Mouse (Mus musculus) forebrain, embryonic 15.5 days (tissue): Measurements from ENCODE around the gene Galnt16. TPM values are rescaled to one million over a fixed set of nuclear protein-coding genes. Genes with fewer than 3 reads are reported as not detected.

Experiments
- ATAC-seq: fragments of 200-750 bp; cut with Nextera tagmentation; replicated peaks from 2 replicates; pipeline ENCODE4 v1.8.0; 2017; ENCODE audit warnings: mild to moderate bottlenecking, moderate TSS enrichment, moderate library complexity
- H3K27ac ChIP-seq: fragments of 300-500 bp; sonication (generic); replicated peaks from 2 replicates; pipeline ENCODE4 v1.5.1; 2015; ENCODE audit warnings: mild to moderate bottlenecking, inconsistent platforms
- H3K27me3 ChIP-seq: fragments of 300-500 bp; sonication (generic); 2 replicates; pipeline ENCODE4 v1.6.1; 2015; ENCODE audit warnings: inconsistent platforms
- H3K36me3 ChIP-seq: fragments of 300-500 bp; sonication (generic); 2 replicates; pipeline ENCODE4 v1.6.1; 2015; ENCODE audit warnings: mild to moderate bottlenecking, inconsistent platforms
- H3K4me1 ChIP-seq: fragments of 300-500 bp; sonication (generic); 2 replicates; pipeline ENCODE4 v1.6.1; 2015; ENCODE audit warnings: inconsistent platforms
- H3K4me2 ChIP-seq: fragments of 300-500 bp; sonication (generic); replicated peaks from 2 replicates; pipeline ENCODE4 v1.6.1; 2015; ENCODE audit warnings: mild to moderate bottlenecking, inconsistent platforms
- H3K4me3 ChIP-seq: fragments of 300-500 bp; sonication (generic); 2 replicates; pipeline ENCODE4 v1.5.1; 2015; ENCODE audit warnings: mild to moderate bottlenecking, inconsistent platforms
- H3K9ac ChIP-seq: fragments of 300-500 bp; sonication (generic); replicated peaks from 2 replicates; pipeline ENCODE4 v1.6.1; 2015; ENCODE audit warnings: mild to moderate bottlenecking, inconsistent platforms
- H3K9me3 ChIP-seq: fragments of 300-500 bp; sonication (generic); 2 replicates; pipeline ENCODE4 v1.6.1; 2016; ENCODE audit warnings: inconsistent platforms
- WGBS: fragments of 180-500 bp; shearing (Covaris S2); methylation state at CpG from one replicate; pipeline ENCODE4 v1.1.7; 2015; ENCODE audit warnings: mixed read lengths; 5-methylcytosine and 5-hydroxymethylcytosine counted together
- polyA plus RNA-seq: library from polyadenylated mRNA; unstranded; fragments of >200 nt; fragmentation: Nextera tagmentation; extraction: Ambion mirVana; gene quantifications from 2 replicates; pipeline ENCODE4 v1.2.1, GENCODE M21; 2015

Galnt16 gene
- polyA plus RNA-seq, 1 experiment from 2014 or later: 23.7 TPM

DNA sequence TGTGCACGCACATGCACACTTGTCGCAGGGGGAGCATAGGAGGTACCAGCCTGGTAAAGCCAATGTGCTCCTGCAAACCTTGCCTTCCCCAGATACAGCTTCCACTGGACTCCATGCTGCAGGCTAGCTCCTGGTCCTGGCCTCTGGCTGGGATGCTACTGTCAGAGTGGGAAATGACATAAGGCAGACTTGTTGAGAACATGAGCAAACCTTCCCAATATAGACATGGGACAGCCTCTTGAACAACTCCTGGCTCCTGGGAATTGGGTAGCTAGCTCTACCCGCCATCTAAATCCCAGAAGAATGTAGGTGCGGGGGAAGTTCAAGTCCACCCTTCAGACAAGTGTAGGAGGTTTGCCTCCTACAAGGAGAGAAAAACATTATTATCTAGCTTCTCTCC lies 56.2 kb downstream of the Galnt16 start:
- Histone ChIP-seq H3K4me1 (no peaks in the 10 kb centered on the region; the same call in 1 of the 2 replicates), H3K27ac (no peak overlapping the region)
- WGBS: 88% methylated on average over 4 of the region's 4 CpGs

GRCm38 (mm10) chr12:80574825-80575371 lies 56.8 kb downstream of the Galnt16 start:
- Histone ChIP-seq H3K36me3 (no peaks in the 10 kb centered on the region), H3K9ac (no peak overlapping the region), H3K27ac (peak overlapping the region; percentile 5), H3K4me3 (no peak overlapping the region), H3K27me3 (no peaks in the 10 kb centered on the region), H3K4me2 (no peak overlapping the region), H3K9me3 (no peaks in the 10 kb centered on the region), H3K4me1 (no peaks in the 10 kb centered on the region; the same call in 1 of the 2 replicates)
- WGBS: 30% methylated on average over 15 of the region's 15 CpGs
- no peak for ATAC-seq

More for the DNA sequence above, 56.2 kb downstream of the Galnt16 start:
- no peak for ATAC-seq
- Histone ChIP-seq H3K4me3 (no peak overlapping the region), H3K27me3 (no peaks in the 10 kb centered on the region), H3K9me3 (no peaks in the 10 kb centered on the region), H3K4me2 (no peak overlapping the region), H3K36me3 (no peaks in the 10 kb centered on the region), H3K9ac (no peak overlapping the region)

- Histone ChIP-seq H3K36me3 (no peaks in the 10 kb centered on the region), H3K27ac (no peak overlapping the region), H3K4me3 (no peak overlapping the region), H3K9ac (no peak overlapping the region), H3K9me3 (no peaks in the 10 kb centered on the region), H3K27me3 (no peaks in the 10 kb centered on the region), H3K4me2 (no peak overlapping the region), H3K4me1 (no peaks in the 10 kb centered on the region; the same call in 1 of the 2 replicates)
- no peak for ATAC-seq
- WGBS: 68% methylated on average over 5 of the region's 5 CpGs
These were observed 59.0 kb downstream of the Galnt16 start for GRCm38 (mm10) chr12:80577049-80577448.

DNA sequence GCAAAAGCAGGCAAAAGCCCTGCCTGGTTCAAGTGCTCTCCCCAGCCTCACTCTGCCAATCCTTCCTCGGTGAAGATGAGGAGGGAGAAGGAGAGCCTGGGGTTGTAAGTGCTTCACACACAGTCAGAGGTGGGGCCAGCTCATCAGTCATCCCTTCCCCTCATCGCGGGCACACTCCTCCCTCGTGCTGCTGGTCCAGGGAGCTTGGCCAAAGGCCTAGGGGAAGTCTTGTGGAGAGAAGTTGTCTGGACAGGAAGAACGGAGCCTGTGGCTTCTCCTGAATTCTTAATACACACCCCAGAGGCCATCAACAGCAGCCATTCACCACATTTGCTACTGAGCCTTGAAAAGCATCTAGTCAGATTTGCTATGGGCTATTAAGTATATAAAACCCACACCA lies 63.3 kb downstream of the Galnt16 start:
- ATAC-seq: no peak
- Histone ChIP-seq H3K27me3 (no peaks in the 10 kb centered on the region), H3K27ac (no peak overlapping the region), H3K9me3 (no peaks in the 10 kb centered on the region), H3K4me1 (no peaks in the 10 kb centered on the region), H3K4me2 (no peak overlapping the region), H3K9ac (no peak overlapping the region), H3K4me3 (no peak overlapping the region), H3K36me3 (no peaks in the 10 kb centered on the region)
- WGBS: 88% methylated on average over 5 of the region's 5 CpGs

DNA sequence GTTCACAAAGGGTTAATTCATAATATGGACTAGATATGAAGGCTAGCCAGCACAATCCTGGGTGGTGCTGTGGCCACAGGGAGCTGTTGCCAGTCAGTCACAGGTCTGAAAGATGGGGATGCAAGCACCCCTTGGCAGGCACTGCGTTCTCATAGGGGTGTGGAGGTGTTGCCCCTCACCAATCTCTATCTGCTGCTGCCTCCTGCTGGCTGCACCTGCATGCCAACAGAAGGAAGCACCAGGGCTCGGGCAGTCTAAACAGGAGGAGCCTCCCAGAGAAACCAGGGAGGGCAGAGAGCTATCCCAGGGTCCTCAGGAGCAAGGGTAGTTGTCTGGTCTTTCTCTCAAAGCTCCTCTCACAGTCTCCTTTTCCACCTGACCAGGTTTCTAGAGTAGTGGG lies 66.9 kb downstream of the Galnt16 start:
- H3K36me3 ChIP-seq: peaks cover 16% of the 10 kb centered on the region
- no peak overlapping the region for H3K4me2 ChIP-seq
- no peak overlapping the region for H3K4me3 ChIP-seq
- H3K27ac ChIP-seq: no peak overlapping the region
- no peaks in the 10 kb centered on the region for H3K9me3 ChIP-seq
- no peaks in the 10 kb centered on the region for H3K27me3 ChIP-seq
- H3K4me1 ChIP-seq: no peaks in the 10 kb centered on the region
- 30% methylated on average over 2 of the region's 2 CpGs for WGBS
- no peak overlapping the region for H3K9ac ChIP-seq
- ATAC-seq: no peak

GRCm38 (mm10) chr12:80594141-80594540 lies 76.1 kb downstream of the Galnt16 start:
- 95% methylated on average over 4 of the region's 4 CpGs for WGBS
- Histone ChIP-seq H3K4me2 (no peak overlapping the region), H3K4me1 (peaks cover 6% of the 10 kb centered on the region; the same call in 1 of the 2 replicates), H3K9ac (no peak overlapping the region), H3K36me3 (peaks cover 29% of the 10 kb centered on the region), H3K9me3 (no peaks in the 10 kb centered on the region), H3K27me3 (no peaks in the 10 kb centered on the region), H3K27ac (no peak overlapping the region), H3K4me3 (no peak overlapping the region)
- no peak for ATAC-seq

DNA sequence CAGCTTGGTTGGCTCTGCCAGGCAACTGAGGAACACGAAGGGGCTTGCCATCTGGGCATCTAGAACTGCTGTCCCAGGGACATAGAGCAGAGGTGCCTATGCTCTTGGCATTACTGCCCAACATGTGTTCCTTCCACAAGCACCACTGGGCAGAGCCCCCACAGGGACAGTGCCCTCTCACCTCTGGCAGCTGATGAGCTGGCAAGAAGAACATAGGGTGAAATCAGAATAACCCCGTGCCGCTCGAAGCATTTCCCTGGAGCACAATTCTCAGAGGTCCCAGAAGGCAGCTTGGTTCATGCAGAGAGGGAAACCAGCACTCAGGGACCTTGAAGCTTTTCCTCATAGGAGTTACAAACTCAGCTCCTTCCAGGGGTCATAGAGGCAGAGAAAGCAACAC lies 76.7 kb downstream of the Galnt16 start:
- H3K4me3 ChIP-seq: no peak overlapping the region
- no peak for ATAC-seq
- no peaks in the 10 kb centered on the region for H3K9me3 ChIP-seq
- H3K27me3 ChIP-seq: no peaks in the 10 kb centered on the region
- H3K9ac ChIP-seq: no peak overlapping the region
- 90% methylated on average over 4 of the region's 4 CpGs for WGBS
- H3K27ac ChIP-seq: no peak overlapping the region
- peaks cover 25% of the 10 kb centered on the region; the same call in 1 of the 2 replicates for H3K36me3 ChIP-seq
- peaks cover 6% of the 10 kb centered on the region; the same call in 1 of the 2 replicates for H3K4me1 ChIP-seq
- no peak overlapping the region for H3K4me2 ChIP-seq

DNA sequence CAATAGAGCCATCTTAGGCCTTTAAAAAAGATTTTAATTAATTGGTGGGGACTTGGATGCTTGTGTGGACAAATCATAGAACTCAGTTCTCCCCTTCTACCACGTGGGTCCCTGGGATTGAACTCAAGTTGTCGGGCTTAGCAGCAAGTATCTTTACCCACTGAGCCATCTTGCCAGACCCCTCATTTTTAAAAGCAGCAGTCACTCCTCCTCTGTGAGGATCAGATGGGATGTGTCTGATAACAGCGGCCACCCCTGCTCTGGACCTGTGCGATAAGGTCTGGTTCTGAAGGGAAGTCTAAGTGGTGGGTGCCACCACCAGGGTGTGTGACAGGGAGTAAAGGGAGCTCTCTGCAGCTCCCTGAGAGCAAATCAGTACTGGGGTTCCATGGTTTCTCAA lies 77.5 kb downstream of the Galnt16 start:
- H3K9me3 ChIP-seq: no peaks in the 10 kb centered on the region
- no peak overlapping the region for H3K27ac ChIP-seq
- no peak for ATAC-seq
- H3K4me2 ChIP-seq: no peak overlapping the region
- no peaks in the 10 kb centered on the region for H3K27me3 ChIP-seq
- whole genome bisulfite sequencing: 94% methylated on average over 4 of the region's 4 CpGs
- H3K4me1 ChIP-seq: peaks cover 6% of the 10 kb centered on the region; the same call in 1 of the 2 replicates
- no peak overlapping the region for H3K9ac ChIP-seq
- H3K36me3 ChIP-seq: peaks cover 17% of the 10 kb centered on the region; the same call in 1 of the 2 replicates
- H3K4me3 ChIP-seq: no peak overlapping the region

DNA sequence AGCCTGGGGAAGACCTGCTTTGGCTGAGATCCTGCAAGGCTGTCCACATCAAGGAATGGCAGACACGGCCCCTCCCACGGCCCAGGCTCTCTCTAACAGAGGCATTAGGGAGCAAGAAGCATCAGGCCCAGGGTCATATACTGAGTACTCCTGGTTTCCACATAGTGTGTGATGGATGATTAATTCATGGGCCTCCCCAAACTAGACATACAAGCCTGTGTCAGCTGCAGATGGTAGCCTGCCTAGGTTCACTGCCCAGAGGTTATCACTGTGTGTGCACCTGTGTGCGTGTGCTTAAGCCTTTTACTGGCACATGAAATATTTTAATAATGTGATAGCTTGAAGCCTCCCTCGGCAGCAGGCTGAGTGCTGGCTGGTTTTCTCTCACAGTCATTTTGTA lies 77.9 kb downstream of the Galnt16 start:
- H3K9me3 ChIP-seq: no peaks in the 10 kb centered on the region
- peaks cover 6% of the 10 kb centered on the region; the same call in 1 of the 2 replicates for H3K4me1 ChIP-seq
- no peak overlapping the region for H3K9ac ChIP-seq
- ATAC-seq: no peak
- H3K4me3 ChIP-seq: no peak overlapping the region
- 93% methylated on average over 4 of the region's 4 CpGs for WGBS
- H3K27me3 ChIP-seq: no peaks in the 10 kb centered on the region
- no peak overlapping the region for H3K4me2 ChIP-seq
- peaks cover 13% of the 10 kb centered on the region; the same call in 1 of the 2 replicates for H3K36me3 ChIP-seq
- no peak overlapping the region for H3K27ac ChIP-seq

DNA sequence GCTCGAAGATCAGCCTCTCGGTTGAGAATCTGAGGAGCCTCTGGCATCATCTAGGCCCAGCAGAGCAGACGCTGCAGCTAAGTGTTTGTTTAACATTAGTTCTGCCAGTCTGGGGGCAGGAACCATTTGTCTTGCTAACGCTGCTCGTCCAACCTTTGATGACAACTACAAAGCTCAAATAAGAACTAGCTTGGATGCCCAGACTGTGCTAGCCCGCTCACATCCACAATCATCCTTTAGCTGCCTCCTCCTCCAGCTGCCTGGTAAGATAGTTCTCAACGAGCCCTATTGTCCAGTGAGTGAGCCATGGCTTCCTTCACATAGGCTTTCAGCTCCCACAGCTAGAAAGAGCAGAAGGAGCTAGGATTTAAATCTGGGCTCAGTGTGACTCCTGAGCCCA lies 80.2 kb downstream of the Galnt16 start:
- Histone ChIP-seq H3K9me3 (no peaks in the 10 kb centered on the region), H3K27me3 (no peaks in the 10 kb centered on the region), H3K4me1 (peaks cover 6% of the 10 kb centered on the region; the same call in 1 of the 2 replicates), H3K27ac (peak overlapping the region; percentile 52), H3K36me3 (0 out of 2 replicates have a peak, but pooled peaks cover 2% of the 10 kb centered on the region), H3K4me3 (no peak overlapping the region), H3K9ac (no peak overlapping the region), H3K4me2 (no peak overlapping the region)
- WGBS: 44% methylated on average over 7 of the region's 7 CpGs
- ATAC-seq: 0 out of 2 replicates have a peak, but pooled peaks have one; percentile 4

GRCm38 (mm10) chr12:80598756-80599155 lies 80.7 kb downstream of the Galnt16 start:
- no peak overlapping the region for H3K4me3 ChIP-seq
- H3K9me3 ChIP-seq: no peaks in the 10 kb centered on the region
- H3K4me1 ChIP-seq: peaks cover 10% of the 10 kb centered on the region; the same call in 1 of the 2 replicates
- WGBS: 38% methylated on average over 6 of the region's 6 CpGs
- H3K9ac ChIP-seq: no peak overlapping the region
- ATAC-seq: peak; percentile 79
- H3K4me2 ChIP-seq: no peak overlapping the region
- no peaks in the 10 kb centered on the region for H3K27me3 ChIP-seq
- peak overlapping the region; percentile 52 for H3K27ac ChIP-seq
- 0 out of 2 replicates have a peak, but pooled peaks cover 2% of the 10 kb centered on the region for H3K36me3 ChIP-seq

DNA sequence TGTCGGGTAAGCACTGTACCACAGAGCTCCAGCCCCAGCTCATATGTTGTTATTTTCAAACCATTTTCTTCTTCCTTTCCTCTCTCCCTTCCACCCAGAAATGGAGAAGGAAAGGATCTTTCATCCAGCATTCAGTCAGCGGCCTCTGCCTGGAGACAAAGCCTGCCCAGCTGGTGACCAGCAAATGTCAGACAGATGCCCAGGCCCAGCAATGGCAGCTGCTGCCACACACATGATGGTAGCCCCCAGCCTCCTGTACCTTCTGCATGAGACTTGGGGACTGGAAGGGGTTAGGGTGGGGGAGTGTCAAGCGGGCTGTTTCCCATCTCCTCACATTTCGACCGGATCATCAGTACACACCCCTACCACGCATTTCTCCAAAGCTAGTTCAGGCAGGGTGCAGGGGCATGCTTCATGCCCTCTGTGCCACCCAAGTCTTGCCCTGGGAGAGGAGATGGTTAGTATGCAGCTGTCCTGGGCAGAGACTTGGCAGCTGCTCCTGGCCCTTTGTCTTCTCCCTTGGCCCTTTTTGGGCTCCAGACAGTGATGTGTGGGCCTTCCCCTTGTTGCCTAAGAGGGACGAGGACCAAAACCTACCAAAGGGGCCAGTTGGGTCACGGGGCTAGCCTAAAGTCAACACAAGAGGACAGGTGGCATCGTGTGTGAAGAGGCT lies 83.7 kb downstream of the Galnt16 start:
- WGBS: 91% methylated on average over 9 of the region's 9 CpGs
- ATAC-seq: no peak

More for the DNA sequence above, 83.7 kb downstream of the Galnt16 start:
- 0 out of 2 replicates have a peak, but pooled peaks cover 2% of the 10 kb centered on the region for H3K36me3 ChIP-seq
- H3K27ac ChIP-seq: no peak overlapping the region
- no peaks in the 10 kb centered on the region for H3K9me3 ChIP-seq
- H3K9ac ChIP-seq: no peak overlapping the region
- peaks cover 11% of the 10 kb centered on the region; the same call in 1 of the 2 replicates for H3K4me1 ChIP-seq
- no peak overlapping the region for H3K4me3 ChIP-seq
- no peaks in the 10 kb centered on the region for H3K27me3 ChIP-seq
- no peak overlapping the region for H3K4me2 ChIP-seq
